Mouse (Mus musculus) erythroblast, embryonic 14.5 days (primary cell): ENCODE measurements around the gene Pou2f3.

ENCODE experiments used
- GATA1 ChIP-seq: IDR thresholded peaks from 2 replicates; pipeline ENCODE4 v1.6.1; 2012; ENCODE audit warnings: low read length, inconsistent platforms, mixed read lengths
- TAL1 ChIP-seq: IDR thresholded peaks from 3 replicates; pipeline ENCODE4 v1.6.1; 2012; ENCODE audit warnings: low read length, inconsistent platforms, mixed read lengths

- TF ChIP-seq GATA1 (no peak), TAL1 (no peak)
These were observed 25.9 kb upstream of the Pou2f3 start for GRCm38 (mm10) chr9:43236106-43236505.
